Mouse (Mus musculus) liver, embryonic 14.5 days (tissue): ENCODE results near the gene Rad51b.

Experiments used
- CTCF ChIP-seq: IDR thresholded peaks from 2 replicates; pipeline ENCODE4 v1.5.1; 2016; ENCODE audit warnings: antibody characterized with exemption, low read depth, control low read depth
- EP300 ChIP-seq: IDR thresholded peaks from 2 replicates; pipeline ENCODE4 v1.6.1; 2016; ENCODE audit warnings: antibody characterized with exemption, low read depth

GRCm38 (mm10) chr12:79843496-79843895, 546.4 kb downstream of the Rad51b start:
- TF ChIP-seq EP300: no peak
- TF ChIP-seq CTCF: no peak
